Mouse (Mus musculus) heart, adult 10 weeks (tissue): ENCODE results near the gene Asb7. TPM values are rescaled to one million over a fixed set of nuclear protein-coding genes. Genes with fewer than 3 reads are reported as not detected.

Experiments used
- polyA plus RNA-seq: library from polyadenylated mRNA; stranded (reverse); fragments of 350-450 nt; fragmentation: Illumina TruSeq; extraction: RNeasy Lipid Tissue Mini Kit (QIAGEN cat#74804); gene quantifications from one replicate; pipeline ENCODE4 v1.2.3, GENCODE M21; 2014; ENCODE audit warnings: low read depth, low replicate concordance

Asb7 gene
- polyA plus RNA-seq = 4.7 TPM

GRCm38 (mm10) chr7:66689294-66689619 is at the start of gene Asb7:
Gene Asb7 (minus strand): TSS chr7:66689596.

DNA sequence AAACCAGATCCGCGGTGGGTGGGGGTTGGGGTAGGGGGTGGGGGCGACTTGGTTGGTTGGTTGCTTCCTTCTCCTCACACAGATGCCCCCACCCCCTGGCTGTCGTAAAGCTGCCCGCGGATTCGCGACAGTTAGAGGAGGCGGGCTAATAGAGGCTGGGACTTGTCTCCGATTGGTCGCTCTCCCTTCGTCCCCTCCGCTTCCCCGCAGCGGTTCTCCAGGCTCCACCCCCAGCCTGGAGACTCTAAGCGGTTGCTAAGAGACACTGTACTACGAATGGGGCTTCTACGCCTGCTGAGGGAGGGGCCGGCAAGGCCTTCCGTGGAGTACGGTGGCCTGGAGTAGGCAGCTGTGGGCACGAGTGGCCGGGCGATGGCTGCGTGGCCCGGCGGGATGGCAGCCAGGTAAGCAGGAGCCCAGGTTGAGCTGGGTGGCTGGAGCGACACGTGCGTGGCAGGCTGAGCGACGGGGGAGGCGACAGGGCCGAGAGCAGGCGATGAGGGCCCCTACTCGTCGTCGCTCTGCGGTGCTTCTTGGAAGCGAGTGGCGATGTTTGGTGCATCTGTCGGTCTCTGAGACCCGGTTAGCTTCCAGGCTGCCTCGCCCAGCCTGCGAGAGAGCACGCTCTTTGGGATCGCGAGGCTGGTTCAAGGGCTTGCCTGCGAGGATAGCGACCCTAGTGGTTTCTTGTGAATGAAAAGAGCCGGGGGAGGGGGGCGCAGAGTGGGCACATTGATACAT is 394 bp upstream of the Asb7 start, which contains the start of gene Lins1:
Gene Lins1, plus strand, starts transcription at position 270 of the 741 bp plus-strand sequence.

Other genes starting within 250 kb of the Asb7 start
- gene Lins1, start 293 bp upstream of the Asb7 start, polyA plus RNA-seq = 5.6 TPM
- not detected for gene Cers3, start 53.9 kb upstream of the Asb7 start, polyA plus RNA-seq
- gene Adamts17, start 150.1 kb upstream of the Asb7 start, polyA plus RNA-seq = 1.3 TPM